ENCODE assay signal across 9 mouse cellular contexts in the genomic region with DNA sequence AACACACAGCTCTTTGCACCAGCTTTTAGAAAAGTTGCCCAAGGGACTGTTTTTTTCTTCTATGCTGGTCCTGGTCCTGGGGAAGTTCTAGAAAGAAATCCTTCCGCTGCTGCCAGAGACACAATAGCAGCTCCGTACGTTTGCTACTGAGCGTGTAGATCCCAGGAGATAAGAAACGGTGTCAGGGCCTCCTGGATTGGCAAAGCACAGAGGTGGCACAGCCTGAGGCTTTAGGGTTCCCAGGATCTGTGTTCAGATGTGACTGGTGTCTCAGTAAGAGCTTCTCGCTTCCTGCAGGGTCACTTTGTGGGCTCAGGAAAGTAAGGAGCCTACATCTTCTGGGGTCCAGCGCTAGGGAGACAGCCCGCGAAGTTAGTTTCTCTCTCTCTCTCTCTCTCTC. TPM values are rescaled to one million over a fixed set of nuclear protein-coding genes. Genes with fewer than 3 reads are reported as not detected.
A peak's percentile ranks its signal among the peaks of the same experiment; 100 is the strongest.
DNase-seq lines count a peak whose midpoint lies in the region; ATAC-seq lines count a peak whose summit lies in the region.
"Had no signal": no experiment of that assay in that cellular context is flagged by ENCODE, and none has a peak within 500 bp of the region (broad histone marks: within the 10 kb centered on the region; RNA-seq: fewer than 3 reads in every experiment).

No protein-coding gene starts in this region.

- peak overlapping the region; percentile 98 for H3K4me2 ChIP-seq in heart, embryonic 16.5 days (ENCODE audit: low read depth, low read length)
- peak overlapping the region; percentile 97 for H3K4me2 ChIP-seq in forebrain, embryonic 15.5 days (replicated peaks)

- DNase-seq in heart, postnatal 10 days, result no peak
- DNase-seq in Muller cell, postnatal 12 days (ENCODE audit: inconsistent ontology term), result peak; percentile 49
- DNase-seq in midbrain, embryonic 10.5 days (ENCODE audit: low spot score), result no peak
- DNase-seq in right cerebral cortex, postnatal 14 days, result no peak
- no peak for DNase-seq in layer of hippocampus, adult 8-10 months (ENCODE audit: low spot score in 2 of 2)
- no peak for DNase-seq in lung, postnatal 10 days
- DNase-seq: cerebellum, adult 11-12 months had no signal

- peaks cover 8% of the 10 kb centered on the region; the same call in 1 of the 2 replicates for H3K27me3 ChIP-seq in heart, embryonic 16.5 days (ENCODE audit: control insufficient read depth, insufficient read depth, low read length)
- no peaks in the 10 kb centered on the region for H3K27me3 ChIP-seq in forebrain, embryonic 15.5 days
- H3K27me3 ChIP-seq in midbrain, embryonic 10.5 days (ENCODE audit: low read depth, poor library complexity, severe bottlenecking), result peaks cover 20% of the 10 kb centered on the region

- WGBS in heart, embryonic 16.5 days, result 27% methylated on average over 9 of the region's 9 CpGs
- 15% methylated on average over 9 of the region's 9 CpGs for WGBS in forebrain, embryonic 15.5 days
- WGBS in midbrain, embryonic 10.5 days, result 31% methylated on average over 9 of the region's 9 CpGs

- H3K9ac ChIP-seq in heart, embryonic 16.5 days (ENCODE audit: low read length), result peak overlapping the region; percentile 80
- H3K9ac ChIP-seq in forebrain, embryonic 15.5 days (replicated peaks), result peak overlapping the region; percentile 77

- peak overlapping the region; percentile 75 for H3K4me3 ChIP-seq in heart, embryonic 16.5 days (ENCODE audit: low read length)
- H3K4me3 ChIP-seq in forebrain, embryonic 15.5 days, result peak overlapping the region; percentile 86
- H3K4me3 ChIP-seq in midbrain, embryonic 10.5 days, result peak overlapping the region; percentile 94

- H3K36me3 ChIP-seq in heart, embryonic 16.5 days (ENCODE audit: control insufficient read depth, insufficient read depth), result no peaks in the 10 kb centered on the region
- no peaks in the 10 kb centered on the region for H3K36me3 ChIP-seq in forebrain, embryonic 15.5 days
- H3K36me3 ChIP-seq in midbrain, embryonic 10.5 days, result peaks cover 34% of the 10 kb centered on the region

- no peaks in the 10 kb centered on the region for H3K9me3 ChIP-seq in heart, embryonic 16.5 days (replicated peaks; ENCODE audit: control insufficient read depth, low read length)
- no peaks in the 10 kb centered on the region for H3K9me3 ChIP-seq in forebrain, embryonic 15.5 days
- no peaks in the 10 kb centered on the region for H3K9me3 ChIP-seq in midbrain, embryonic 10.5 days (replicated peaks)

- intact Hi-C loops in heart, postnatal 10 days (cut with DNase I), result no loop called here

- ATAC-seq in heart, embryonic 16.5 days (replicated peaks; ENCODE audit: extremely low read depth, insufficient read depth, low FRiP score), result no peak
- no peak for ATAC-seq in forebrain, embryonic 15.5 days (replicated peaks)

- H3K4me1 ChIP-seq in heart, embryonic 16.5 days (ENCODE audit: control insufficient read depth, insufficient read depth, low read length), result peaks cover 35% of the 10 kb centered on the region
- peaks cover 29% of the 10 kb centered on the region for H3K4me1 ChIP-seq in forebrain, embryonic 15.5 days
- peaks cover 41% of the 10 kb centered on the region for H3K4me1 ChIP-seq in midbrain, embryonic 10.5 days

- no peak overlapping the region for H3K27ac ChIP-seq in heart, embryonic 16.5 days (ENCODE audit: low read length)
- no peak overlapping the region for H3K27ac ChIP-seq in forebrain, embryonic 15.5 days (replicated peaks)
- peak overlapping the region; percentile 90 for H3K27ac ChIP-seq in midbrain, embryonic 10.5 days (replicated peaks)

RNA-seq across cellular contexts. Expression of gene Aif1l, which starts 1.0 kb away (rescaled TPM):
- 50.7 and 55.4 TPM in 2 replicates for polyA plus RNA-seq in heart, embryonic 16.5 days (2015; fragmentation: Nextera tagmentation; extraction: Ambion mirVana)
- total RNA-seq in heart, postnatal 10 days (2021), result 1 to 10 TPM; 7.9 to 8.6 TPM
- polyA plus RNA-seq in forebrain, embryonic 15.5 days (2015; fragmentation: Nextera tagmentation; extraction: Ambion mirVana), result 46.8 and 52.2 TPM in 2 replicates
- polyA plus RNA-seq in midbrain, embryonic 10.5 days (2016; fragmentation: Nextera tagmentation; extraction: Ambion mirVana), result 68.3 and 76.2 TPM in 2 replicates
- total RNA-seq in layer of hippocampus, adult 8-10 months (2022), result 1 to 10 TPM; 6.8 to 8.3 (median 7.7) TPM

RNA-seq across cellular contexts. Expression of gene Nup214, which starts 23.3 kb away (rescaled TPM):
- polyA plus RNA-seq in heart, embryonic 16.5 days (2015; fragmentation: Nextera tagmentation; extraction: Ambion mirVana), result 51.6 and 54.1 TPM in 2 replicates
- total RNA-seq in heart, postnatal 10 days (2021), result 10 to 100 TPM; 42.4 to 44.5 TPM
- polyA plus RNA-seq in forebrain, embryonic 15.5 days (2015; fragmentation: Nextera tagmentation; extraction: Ambion mirVana), result 72.9 and 77.6 TPM in 2 replicates
- polyA plus RNA-seq in midbrain, embryonic 10.5 days (2016; fragmentation: Nextera tagmentation; extraction: Ambion mirVana), result 97.2 and 104 TPM in 2 replicates
- total RNA-seq in layer of hippocampus, adult 8-10 months (2022), result 10 to 100 TPM; 62.3 to 69.6 (median 68.0) TPM
